Mouse (Mus musculus) ES-E14 (cell line): ENCODE measurements at regions not wholly inside any gene's neighbourhood (a gene's known extent, or its start where the extent isn't known, plus 50 kb on each side); places are given as distances from the start of the nearest gene placed in this dataset.

Experiments
- CHD2 ChIP-seq: IDR thresholded peaks from 2 replicates; pipeline ENCODE4 v1.6.1; 2014; ENCODE audit warnings: mild to moderate bottlenecking, low read depth, low read length, inconsistent platforms
- HCFC1 ChIP-seq: IDR thresholded peaks from 2 replicates; pipeline ENCODE4 v1.6.1; 2012; ENCODE audit warnings: low read length, inconsistent platforms, borderline replicate concordance; ENCODE audit not compliant: insufficient read depth
- MAFK ChIP-seq: IDR thresholded peaks from 2 replicates; pipeline ENCODE4 v1.6.1; 2014; ENCODE audit warnings: mild to moderate bottlenecking, low read depth, low read length, inconsistent platforms; ENCODE audit not compliant: insufficient read depth
- ZC3H11A ChIP-seq: IDR thresholded peaks from 2 replicates; pipeline ENCODE4 v1.6.1; 2012; ENCODE audit warnings: low read depth, mild to moderate bottlenecking, inconsistent platforms, low read length, borderline replicate concordance
- ZNF384 ChIP-seq: IDR thresholded peaks from 2 replicates; pipeline ENCODE4 v1.6.1; 2012; ENCODE audit warnings: low read depth, low read length, inconsistent platforms

- TF ChIP-seq HCFC1 (no peak), ZNF384 (no peak), MAFK (no peak), CHD2 (no peak), ZC3H11A (no peak)
These were observed 74.6 kb upstream of the Pcsk6 start for GRCm38 (mm10) chr7:65786916-65787315.
